Mouse (Mus musculus) cerebellum, adult 2 months (tissue): Measurements from ENCODE around the gene Eif2b1.
A peak's percentile ranks its signal among the peaks of the same experiment; 100 is the strongest.

Source experiments
- CTCF ChIP-seq: fragments of 200-500 bp; IDR thresholded peaks from 2 replicates; pipeline ENCODE4 v1.5.1; 2011; ENCODE audit warnings: low read depth, mild to moderate bottlenecking, control low read depth, low read length, moderate library complexity, borderline replicate concordance; ENCODE audit not compliant: insufficient read depth
- POLR2A ChIP-seq: fragments of 200-500 bp; IDR thresholded peaks from 2 replicates; pipeline ENCODE4 v1.6.1; 2011; ENCODE audit warnings: low read length, control low read depth, borderline replicate concordance; ENCODE audit not compliant: insufficient read depth

DNA sequence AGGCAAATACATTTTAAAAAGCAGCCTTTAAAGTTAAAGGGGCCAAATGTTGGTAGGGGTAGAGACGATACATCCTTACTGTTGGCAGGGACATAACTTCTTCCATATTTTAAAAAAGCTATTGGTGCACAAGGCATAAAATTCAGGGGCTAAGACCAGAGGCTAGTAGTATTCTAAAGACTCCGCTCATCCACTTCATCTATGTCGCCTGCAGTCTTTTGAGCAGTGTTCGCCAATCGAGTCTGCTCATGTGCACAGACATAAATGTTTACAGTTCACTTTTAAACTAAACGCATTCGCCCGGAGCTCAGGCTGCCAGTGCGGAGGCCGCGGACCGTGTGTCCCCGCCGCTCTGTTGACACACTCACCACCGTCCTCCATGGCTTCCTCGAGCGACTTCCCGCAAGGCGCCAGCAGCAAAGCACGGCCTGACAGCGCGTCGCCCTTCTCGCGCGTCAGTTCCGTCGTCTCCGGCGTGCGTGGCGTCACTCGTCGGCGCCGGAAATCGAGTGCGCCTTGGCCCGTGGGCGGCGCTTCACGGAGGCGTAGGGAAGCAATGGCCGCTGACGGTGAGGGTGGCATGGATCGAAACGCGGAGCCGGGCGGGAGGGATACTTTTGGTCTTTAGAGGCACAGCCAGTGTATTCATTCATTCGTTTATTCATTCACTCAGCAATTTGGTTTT is at the start of gene Eif2b1, which contains the start of gene Gtf2h3:
- TF ChIP-seq POLR2A, result peak; percentile 98
- no peak for TF ChIP-seq CTCF
